Mouse (Mus musculus) liver, adult 2 months (tissue): Measurements from ENCODE around the gene Mlh3. TPM values are rescaled to one million over a fixed set of nuclear protein-coding genes. Genes with fewer than 3 reads are reported as not detected.

Experiments used
- DNase-seq: peaks from one replicate; pipeline ENCODE4 v3.0.0-alpha.2; 2011; ENCODE audit warnings: low read depth, low spot score; ENCODE audit errors: extremely low read depth
- H3K27ac ChIP-seq: fragments of 200-500 bp; replicated peaks from 2 replicates; pipeline ENCODE4 v1.5.1; 2012; ENCODE audit warnings: low read depth, mild to moderate bottlenecking, control low read depth, inconsistent platforms, low read length; ENCODE audit not compliant: insufficient read depth
- H3K27me3 ChIP-seq: fragments of 200-500 bp; 2 replicates; pipeline ENCODE4 v1.6.1; 2012; ENCODE audit warnings: mild to moderate bottlenecking, moderate library complexity, low read length, inconsistent platforms; ENCODE audit not compliant: control insufficient read depth, insufficient read depth
- H3K36me3 ChIP-seq: fragments of 200-500 bp; 2 replicates; pipeline ENCODE4 v1.6.1; 2012; ENCODE audit warnings: low read length, inconsistent platforms; ENCODE audit not compliant: control insufficient read depth, insufficient read depth
- H3K4me1 ChIP-seq: fragments of 200-500 bp; 2 replicates; pipeline ENCODE4 v1.6.1; 2011; ENCODE audit warnings: low read length; ENCODE audit not compliant: control insufficient read depth, insufficient read depth
- H3K4me3 ChIP-seq: fragments of 200-500 bp; 2 replicates; pipeline ENCODE4 v1.5.1; 2011; ENCODE audit warnings: low read depth, mild to moderate bottlenecking, control low read depth, low read length, moderate library complexity; ENCODE audit not compliant: insufficient read depth
- H3K79me2 ChIP-seq: fragments of 200-500 bp; 2 replicates; pipeline ENCODE4 v1.6.1; 2012; ENCODE audit warnings: inconsistent platforms, mild to moderate bottlenecking, low read length, moderate library complexity; ENCODE audit not compliant: control insufficient read depth, insufficient read depth
- H3K9ac ChIP-seq: fragments of 200-500 bp; 2 replicates; pipeline ENCODE4 v1.6.1; 2012; ENCODE audit warnings: low read depth, mild to moderate bottlenecking, control low read depth, inconsistent platforms, low read length
- CTCF ChIP-seq: fragments of 200-500 bp; IDR thresholded peaks from 2 replicates; pipeline ENCODE4 v1.5.1; 2011; ENCODE audit warnings: low read depth, low read length, control low read depth
- POLR2A ChIP-seq: fragments of 200-500 bp; IDR thresholded peaks from 2 replicates; pipeline ENCODE4 v1.6.1; 2011; ENCODE audit warnings: low read length, control low read depth; ENCODE audit not compliant: insufficient read depth; ENCODE audit errors: extremely low read depth
- WGBS: fragments of 180-500 bp; shearing (Covaris S2); methylation state at CpG from one replicate; pipeline ENCODE4 v1.1.7; 2018; 5-methylcytosine and 5-hydroxymethylcytosine counted together
- polyA plus RNA-seq: library from polyadenylated mRNA; depleted of rRNA; stranded (reverse); fragments of >200 nt; gene quantifications from 2 replicates; pipeline ENCODE4 v1.2.3, GENCODE M21; 2012
- total RNA-seq: library from RNA; depleted of rRNA; stranded (reverse); fragments of >200 nt; gene quantifications from 2 replicates; pipeline ENCODE4 v1.2.3, GENCODE M21; 2014

The Mlh3 gene
- total and polyA plus RNA-seq, 2 experiments, result 3.3 to 6.5 TPM

GRCm38 (mm10) chr12:85201830-85202147 is 68.6 kb downstream of the Mlh3 start:
- Histone ChIP-seq H3K36me3 (no peaks in the 10 kb centered on the region), H3K4me1 (no peaks in the 10 kb centered on the region), H3K27me3 (no peaks in the 10 kb centered on the region), H3K27ac (no peak overlapping the region), H3K4me3 (no peak overlapping the region), H3K9ac (no peak overlapping the region), H3K79me2 (no peaks in the 10 kb centered on the region)
- DNase-seq, result no peak
- 90% methylated on average over 2 of the region's 2 CpGs for WGBS
- TF ChIP-seq POLR2A (no peak), CTCF (no peak)

DNA sequence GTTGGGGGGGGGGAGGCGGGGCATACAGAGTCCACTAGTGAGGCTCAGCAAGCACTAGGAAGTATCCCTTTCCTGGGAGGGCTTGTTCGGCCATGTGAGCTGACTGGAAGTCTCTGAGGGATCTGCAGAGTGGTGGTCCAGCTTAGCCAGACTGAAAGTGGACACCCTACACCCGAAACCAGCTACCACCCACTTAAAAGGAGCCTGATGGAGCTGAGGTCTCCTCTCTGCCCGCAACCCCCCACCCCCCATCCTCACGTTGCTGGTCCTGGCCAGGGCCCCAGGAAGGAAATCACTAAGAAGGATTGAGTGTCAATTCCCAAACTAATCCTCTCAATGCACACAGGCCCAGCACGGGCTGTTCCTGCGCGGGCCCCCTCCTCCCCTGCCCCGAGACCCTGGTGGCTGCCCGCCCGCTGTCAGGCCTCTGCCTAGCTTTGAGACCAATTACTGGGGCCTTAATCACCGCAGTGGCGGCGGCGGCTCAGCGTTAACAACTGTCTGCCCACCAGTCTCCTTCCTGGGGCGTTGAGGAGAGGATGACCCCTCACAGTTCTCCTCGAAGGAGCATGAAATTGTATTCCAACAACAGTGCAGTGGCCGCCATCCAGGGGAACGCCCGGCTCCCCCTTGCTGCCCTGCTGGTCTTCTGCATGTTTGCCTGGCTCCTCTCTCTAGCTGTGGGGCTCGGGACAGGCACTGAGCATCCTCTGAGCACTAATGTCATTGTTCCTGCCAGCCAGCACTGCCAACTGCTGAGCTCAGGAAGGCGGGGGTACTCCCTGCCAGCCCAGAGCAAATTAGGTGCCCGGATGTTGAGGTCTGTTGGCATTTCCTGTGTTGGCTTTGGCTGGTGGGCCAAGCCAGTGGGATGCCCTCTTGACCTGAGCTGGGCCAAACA is 69.2 kb downstream of the Mlh3 start:
- Histone ChIP-seq H3K79me2 (no peaks in the 10 kb centered on the region), H3K36me3 (no peaks in the 10 kb centered on the region), H3K9ac (no peak overlapping the region), H3K4me1 (no peaks in the 10 kb centered on the region), H3K4me3 (no peak overlapping the region), H3K27me3 (no peaks in the 10 kb centered on the region), H3K27ac (no peak overlapping the region)
- TF ChIP-seq POLR2A, result no peak
- TF ChIP-seq CTCF, result no peak
- DNase-seq, result no peak
- 59% methylated on average over 24 of the region's 24 CpGs for WGBS

GRCm38 (mm10) chr12:85199954-85200353 is 70.4 kb downstream of the Mlh3 start:
- Histone ChIP-seq H3K27ac (no peak overlapping the region), H3K27me3 (no peaks in the 10 kb centered on the region), H3K36me3 (no peaks in the 10 kb centered on the region), H3K9ac (no peak overlapping the region), H3K4me3 (no peak overlapping the region), H3K79me2 (no peaks in the 10 kb centered on the region), H3K4me1 (no peaks in the 10 kb centered on the region)
- WGBS, result 56% methylated on average over 1 of the region's 1 CpGs
- TF ChIP-seq POLR2A (no peak), CTCF (no peak)
- DNase-seq, result no peak

- Histone ChIP-seq H3K36me3 (no peaks in the 10 kb centered on the region), H3K4me1 (no peaks in the 10 kb centered on the region), H3K79me2 (no peaks in the 10 kb centered on the region), H3K4me3 (no peak overlapping the region), H3K27ac (no peak overlapping the region), H3K27me3 (no peaks in the 10 kb centered on the region), H3K9ac (no peak overlapping the region)
- WGBS, result 66% methylated on average over 8 of the region's 8 CpGs
- DNase-seq, result no peak
- TF ChIP-seq CTCF (no peak), POLR2A (no peak)
These were observed 72.5 kb downstream of the Mlh3 start for GRCm38 (mm10) chr12:85197936-85198335.

DNA sequence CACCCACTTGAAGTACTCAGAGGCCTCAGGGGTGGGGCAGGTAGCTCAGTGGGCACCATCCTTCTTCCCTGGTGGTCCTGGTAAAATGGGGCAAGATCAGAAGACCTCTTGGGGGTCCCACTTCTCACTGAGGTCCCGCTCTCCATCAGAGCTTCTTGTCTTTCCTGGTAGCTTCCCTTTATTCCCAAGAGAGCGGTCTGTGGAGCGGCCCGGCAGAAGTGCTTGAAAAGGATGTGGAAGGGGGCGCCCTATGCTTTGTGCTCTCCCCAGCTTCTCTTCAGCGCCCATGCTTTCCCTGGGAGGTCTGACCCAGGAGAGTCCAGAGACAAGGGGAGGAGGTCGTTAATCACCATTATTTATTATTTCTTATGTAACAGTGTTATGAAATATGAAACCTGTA is 73.0 kb downstream of the Mlh3 start:
- no peaks in the 10 kb centered on the region for H3K27me3 ChIP-seq
- H3K79me2 ChIP-seq, result no peaks in the 10 kb centered on the region
- TF ChIP-seq CTCF (no peak), POLR2A (no peak)
- no peak for DNase-seq
- no peaks in the 10 kb centered on the region for H3K36me3 ChIP-seq
- no peak overlapping the region for H3K9ac ChIP-seq
- no peak overlapping the region for H3K27ac ChIP-seq
- no peak overlapping the region for H3K4me3 ChIP-seq
- 85% methylated on average over 7 of the region's 7 CpGs for WGBS
- H3K4me1 ChIP-seq, result no peaks in the 10 kb centered on the region

- no peak overlapping the region for H3K27ac ChIP-seq
- H3K27me3 ChIP-seq, result no peaks in the 10 kb centered on the region
- H3K36me3 ChIP-seq, result no peaks in the 10 kb centered on the region
- no peaks in the 10 kb centered on the region for H3K4me1 ChIP-seq
- DNase-seq, result no peak
- no peak overlapping the region for H3K4me3 ChIP-seq
- TF ChIP-seq POLR2A, result no peak
- TF ChIP-seq CTCF, result no peak
- H3K9ac ChIP-seq, result no peak overlapping the region
- no peaks in the 10 kb centered on the region for H3K79me2 ChIP-seq
- WGBS, result 95% methylated on average over 10 of the region's 10 CpGs
These were observed 74.2 kb downstream of the Mlh3 start for GRCm38 (mm10) chr12:85196191-85196590.
